ENCODE assay signal across 8 mouse cellular contexts in the genomic region with DNA sequence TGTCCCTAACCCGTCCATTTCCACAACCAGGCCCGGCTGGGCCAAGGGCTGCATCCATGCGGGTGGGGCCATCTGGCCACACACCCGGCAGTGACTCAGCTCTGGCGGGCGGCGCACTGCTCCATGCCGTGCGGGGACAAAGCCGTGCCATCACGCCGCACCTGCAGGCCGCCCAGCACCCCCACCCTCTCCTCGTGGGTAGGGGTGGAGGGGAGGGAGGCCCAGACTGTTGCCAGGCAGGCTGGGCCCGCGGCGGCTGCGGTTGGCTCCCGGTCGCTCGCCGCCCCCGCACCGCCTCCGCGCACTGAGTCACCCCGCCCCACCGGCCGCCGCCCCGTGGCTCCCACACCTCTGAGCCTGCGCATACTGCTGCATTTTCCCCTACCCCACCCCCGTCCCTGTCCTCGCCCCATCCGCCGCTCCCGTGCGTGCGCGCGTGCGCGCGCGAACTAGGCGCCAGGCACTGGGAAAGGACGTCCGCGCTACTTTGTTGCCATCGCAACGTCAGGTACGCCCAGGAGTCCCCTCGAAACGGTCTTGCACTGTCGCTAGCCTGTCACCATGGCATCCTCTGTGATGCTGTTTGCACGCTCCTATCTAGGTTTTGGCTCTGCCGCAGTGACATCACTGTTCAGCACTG.
A peak's percentile ranks its signal among the peaks of the same experiment; 100 is the strongest.
DNase-seq lines count a peak whose midpoint lies in the region; ATAC-seq and TF ChIP-seq lines count a peak whose summit lies in the region.

No protein-coding gene starts in this region.

- H3K27ac ChIP-seq in cortical plate, adult 2 months (ENCODE audit: insufficient read depth, low read length) = peak overlapping the region; percentile 89
- H3K27ac ChIP-seq in intestine, embryonic 14.5 days (ENCODE audit: low read depth) = peak overlapping the region; percentile 58

- peak overlapping the region; percentile 63 for H3K4me2 ChIP-seq in intestine, embryonic 14.5 days (ENCODE audit: low read length)

- WGBS in intestine, embryonic 14.5 days = 1% methylated on average over 55 of the region's 57 CpGs

- peak overlapping the region; percentile 66 for H3K9ac ChIP-seq in intestine, embryonic 14.5 days (ENCODE audit: low read length)

- peak; percentile 70; the same call in 1 of the 2 replicates for TF ChIP-seq POLR2A in cortical plate, adult 2 months (IDR thresholded peaks at IDR 0.05; ENCODE audit: extremely low read depth, insufficient read depth, low read length)

- TF ChIP-seq CTCF in cortical plate, adult 2 months (IDR thresholded peaks at IDR 0.05; ENCODE audit: extremely low read depth, insufficient read depth, low read length) = no peak

- peak overlapping the region; percentile 32 for H3K4me3 ChIP-seq in cortical plate, adult 2 months (ENCODE audit: insufficient read depth, low read length)
- peak overlapping the region; percentile 36 for H3K4me3 ChIP-seq in intestine, embryonic 14.5 days (ENCODE audit: low read depth, low read length)

- peak; percentile 93 for ATAC-seq in intestine, embryonic 14.5 days (replicated peaks; ENCODE audit: low FRiP score, low TSS enrichment, low read depth)
- peak; percentile 78 for ATAC-seq in megakaryocyte-erythroid progenitor cell, adult 5-6 weeks (replicated peaks; ENCODE audit: low FRiP score, low TSS enrichment, poor library complexity, severe bottlenecking)

- no peaks in the 10 kb centered on the region for H3K27me3 ChIP-seq in intestine, embryonic 14.5 days (replicated peaks; ENCODE audit: control insufficient read depth, insufficient read depth, low read length)

- H3K36me3 ChIP-seq in intestine, embryonic 14.5 days (ENCODE audit: control insufficient read depth, insufficient read depth, low read length) = no peaks in the 10 kb centered on the region

- intact Hi-C loops in left cerebral cortex, postnatal 10 days (cut with DNase I) = loop anchor here (2.0 kb wide), 2 partner anchors 68 to 146 kb away; a partner anchor contains a TSS

- H3K4me1 ChIP-seq in cortical plate, adult 2 months (ENCODE audit: control insufficient read depth, insufficient read depth, low read length) = peaks cover 5% of the 10 kb centered on the region
- no peaks in the 10 kb centered on the region; the same call in 1 of the 2 replicates for H3K4me1 ChIP-seq in intestine, embryonic 14.5 days (replicated peaks; ENCODE audit: control insufficient read depth, insufficient read depth, low read length)

- DNase-seq in adrenal gland, adult (ENCODE audit: inconsistent age in 2 of 2, low spot score in 1 of 2) = peak; percentile 95 to 98
- DNase-seq in gastrocnemius, postnatal 25 days = peak; percentile 90
- peak; percentile 88 for DNase-seq in intestine, embryonic 14.5 days (ENCODE audit: low spot score)
- DNase-seq in left cerebral cortex, postnatal 10 days (ENCODE audit: extremely low spot score in 1 of 2, low spot score in 2 of 2) = peak; percentile 88 to 95
- DNase-seq in right cerebral cortex, postnatal 14 days = peak; percentile 95
- DNase-seq in urinary bladder, postnatal 25 days (ENCODE audit: low spot score) = peak; percentile 87

- H3K9me3 ChIP-seq in intestine, embryonic 14.5 days (ENCODE audit: control insufficient read depth, low read length) = no peaks in the 10 kb centered on the region

Comparison
In these comparisons a context has a peak if more than half of its experiments do, and no peak if none do; other contexts are left out.
1. Peak in every context shown above with its lines: DNase-seq, ATAC-seq, H3K4me3 ChIP-seq and H3K27ac ChIP-seq.